Mouse (Mus musculus) spleen, adult 2 months (tissue): ENCODE data around the gene Vipas39.

ENCODE experiments used
- CTCF ChIP-seq: fragments of 200-500 bp; IDR thresholded peaks from 2 replicates; pipeline ENCODE4 v1.5.1; 2011; ENCODE audit warnings: mild to moderate bottlenecking, inconsistent platforms; ENCODE audit not compliant: insufficient read depth, insufficient read length, insufficient replicate concordance; ENCODE audit errors: extremely low read depth
- POLR2A ChIP-seq: fragments of 200-500 bp; IDR thresholded peaks from 2 replicates; pipeline ENCODE4 v1.6.1; 2011; ENCODE audit warnings: low read depth, low read length, inconsistent platforms

DNA sequence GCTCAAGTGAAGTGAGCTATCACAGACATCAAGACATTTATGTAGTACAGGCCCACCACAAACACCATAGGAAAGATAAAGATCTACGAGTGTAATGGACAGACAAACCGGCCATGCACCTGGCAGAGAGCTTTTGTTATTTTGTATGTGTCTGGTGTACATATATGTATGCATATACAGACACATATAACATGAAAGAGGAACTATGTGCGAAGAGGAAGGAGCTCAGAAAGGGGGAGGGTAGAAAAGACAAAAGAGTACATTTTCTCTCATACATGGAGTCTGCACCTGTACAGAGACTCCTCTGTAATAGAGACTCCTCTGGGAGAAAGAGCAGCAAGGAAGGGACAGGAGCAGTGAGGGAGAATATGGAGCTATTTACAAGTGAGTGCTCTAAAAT, 73.0 kb downstream of the Vipas39 start:
- TF ChIP-seq CTCF (no peak), POLR2A (no peak)
